Mouse (Mus musculus): ENCODE results near the gene Vdr. TPM values are rescaled to one million over a fixed set of nuclear protein-coding genes. Genes with fewer than 3 reads are reported as not detected.
"Not testable (repeated sequence)": the region's sequence is repeated elsewhere in the genome, so short reads cannot be mapped to it uniquely, and the experiment has no call there.

Gene Vdr
- total RNA-seq, 2 experiments from 2014 or later: 6.3 to 21.2 TPM

DNA sequence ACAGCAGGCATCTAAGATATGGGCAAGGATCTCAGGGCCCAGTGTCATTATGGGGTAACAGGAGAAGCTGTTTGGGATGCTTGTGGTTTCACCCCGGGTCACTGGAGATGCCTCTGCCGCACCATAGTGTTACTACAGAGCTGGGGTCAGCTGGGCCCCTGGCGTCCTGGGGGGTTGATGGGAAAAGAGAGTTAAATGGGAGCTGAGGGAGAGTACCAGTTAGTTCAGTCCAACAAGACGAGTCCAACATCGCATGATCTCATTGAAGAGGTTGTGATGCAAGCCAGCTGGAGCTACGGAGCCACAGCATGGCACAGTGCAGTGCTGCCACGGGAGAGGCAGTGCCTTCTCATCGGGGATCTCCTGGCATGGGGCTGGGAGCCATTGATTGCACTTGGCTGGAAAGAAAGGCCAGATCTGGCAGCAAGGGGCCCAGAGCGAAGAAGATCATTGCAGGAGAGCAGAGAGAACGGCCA, 22.9 kb downstream of the Vdr start:
- no peak for DNase-seq (ENCODE audit: low spot score in 2 of 2)

DNA sequence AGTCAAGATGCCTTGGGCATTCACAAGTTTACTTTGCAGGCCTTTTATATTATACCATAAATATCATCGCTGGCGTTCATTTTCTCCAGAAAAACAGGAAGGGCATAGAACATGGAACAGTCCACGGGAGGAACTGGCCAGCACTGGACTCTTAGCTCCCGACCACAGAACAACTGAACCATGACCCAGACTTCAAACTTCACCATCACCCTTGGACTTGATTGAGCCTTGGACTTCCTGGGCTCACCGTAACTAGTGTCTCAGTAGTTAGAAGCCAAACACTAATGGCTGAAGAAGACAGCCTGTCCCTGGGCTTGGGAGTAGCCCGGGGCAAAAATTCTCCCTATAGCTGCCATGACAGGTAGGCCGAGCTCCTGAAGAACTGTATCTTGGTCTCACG, 29.0 kb downstream of the Vdr start:
- DNase-seq (ENCODE audit: low spot score in 2 of 2): no peak

DNA sequence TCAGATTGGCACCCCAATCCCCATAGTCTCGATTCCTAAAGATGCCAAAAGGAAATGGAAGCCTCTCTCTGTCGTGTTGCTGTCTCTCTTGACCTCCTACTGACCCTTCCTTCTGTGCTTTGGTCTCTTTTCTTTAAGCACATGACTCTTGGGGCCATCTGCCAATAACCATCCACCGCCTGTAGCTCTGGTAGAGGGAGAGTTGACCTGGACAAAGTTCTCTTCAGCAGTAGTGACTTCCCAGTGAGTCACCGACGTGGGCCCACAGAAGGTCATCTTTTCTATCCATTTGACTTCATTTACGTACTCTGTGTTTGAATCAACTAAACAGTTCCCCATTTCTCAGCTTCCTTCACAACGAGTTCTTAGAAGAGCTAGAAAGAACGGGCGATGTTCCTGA, 30.0 kb downstream of the Vdr start:
- no peak for DNase-seq (ENCODE audit: low spot score in 2 of 2)

DNA sequence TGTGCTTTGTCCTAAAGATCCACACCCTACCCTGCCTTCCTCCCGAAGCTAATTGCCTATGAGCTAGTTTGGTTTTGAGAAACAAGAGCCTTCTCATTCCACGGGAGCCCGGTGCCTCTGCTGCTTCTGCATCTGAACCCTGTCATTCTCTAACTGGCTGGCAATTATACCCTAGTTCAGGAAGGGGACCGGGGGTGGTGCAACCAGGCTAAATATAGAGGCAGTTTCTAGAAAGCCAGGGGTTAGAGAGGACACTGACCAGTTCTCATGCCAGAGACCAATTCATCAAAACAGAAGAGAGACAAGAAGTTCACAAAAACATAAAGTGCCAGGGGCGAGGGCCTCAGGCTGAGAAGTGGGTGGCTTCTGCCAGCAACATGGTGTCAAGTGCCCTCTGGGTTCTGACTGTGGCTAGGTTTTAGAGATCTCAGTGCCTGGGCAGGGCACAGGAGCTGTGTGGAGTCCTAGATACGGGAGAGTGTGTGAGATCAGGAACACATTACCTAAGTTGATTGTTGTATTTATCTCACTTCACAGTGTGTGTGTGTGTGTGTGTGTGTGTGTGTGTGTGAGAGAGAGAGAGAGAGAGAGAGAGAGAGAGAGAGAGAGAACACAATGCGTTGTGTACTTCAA, 31.6 kb downstream of the Vdr start:
- no peak for DNase-seq (ENCODE audit: low spot score in 2 of 2)

DNA sequence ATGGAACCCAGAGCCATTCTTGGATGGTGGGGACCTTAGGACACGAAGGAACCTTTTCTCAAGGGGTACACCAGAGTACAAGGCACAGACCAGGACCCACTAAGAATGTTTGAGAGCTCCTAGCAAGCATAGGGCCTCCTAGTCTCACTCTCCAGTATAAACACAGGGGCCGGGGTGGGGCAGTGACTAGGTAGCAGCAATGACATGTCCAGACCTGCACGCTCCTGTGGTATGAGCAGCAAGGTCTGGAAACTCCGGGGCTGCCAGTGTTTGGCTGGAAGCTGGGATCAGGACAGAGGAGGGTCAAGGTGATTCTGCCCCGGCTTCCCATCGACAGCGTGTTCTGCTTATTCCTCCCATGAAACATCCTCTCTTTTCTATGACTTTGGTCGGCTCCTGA, 34.6 kb downstream of the Vdr start:
- DNase-seq (ENCODE audit: low spot score in 2 of 2): no peak

DNA sequence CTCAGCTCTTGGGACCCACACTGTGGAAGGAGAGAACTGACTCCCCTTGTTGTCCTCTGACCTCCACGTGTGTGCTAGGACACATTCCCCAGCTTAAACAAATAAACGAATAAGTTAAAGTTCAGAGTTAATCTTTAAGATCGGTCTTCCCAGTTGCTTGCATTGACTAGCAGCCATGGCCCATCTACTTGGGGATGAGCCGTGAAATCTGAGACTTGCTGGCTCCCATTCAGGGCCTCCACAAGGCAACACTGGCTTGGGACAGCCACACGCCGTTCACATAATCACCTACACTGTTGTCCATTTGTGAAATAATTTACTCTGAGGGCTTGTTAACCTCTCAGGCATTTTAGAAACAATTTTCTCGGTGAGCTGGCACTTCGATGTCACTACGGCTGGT, 36.7 kb downstream of the Vdr start:
- DNase-seq (ENCODE audit: low spot score in 2 of 2): no peak

DNA sequence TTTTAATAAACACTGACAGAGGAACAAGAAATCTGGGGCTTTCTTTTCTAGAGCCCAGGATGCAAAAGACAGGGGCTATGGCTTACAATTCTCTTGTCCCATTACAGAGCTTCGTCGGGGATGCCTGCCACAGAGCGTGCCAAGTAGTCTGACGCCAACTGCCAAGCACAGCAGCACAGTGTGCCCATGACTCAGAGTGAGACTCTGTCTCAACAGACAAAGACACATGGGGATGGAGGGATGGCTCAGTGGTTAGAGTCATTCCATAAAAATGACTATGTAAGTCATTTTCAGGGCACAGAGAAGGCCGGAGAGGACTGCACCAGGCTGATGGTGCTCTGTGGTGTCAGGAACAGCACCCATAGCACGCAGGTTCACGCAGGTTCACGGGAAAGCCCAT, 38.3 kb downstream of the Vdr start:
- no peak for DNase-seq (ENCODE audit: low spot score in 2 of 2)

DNA sequence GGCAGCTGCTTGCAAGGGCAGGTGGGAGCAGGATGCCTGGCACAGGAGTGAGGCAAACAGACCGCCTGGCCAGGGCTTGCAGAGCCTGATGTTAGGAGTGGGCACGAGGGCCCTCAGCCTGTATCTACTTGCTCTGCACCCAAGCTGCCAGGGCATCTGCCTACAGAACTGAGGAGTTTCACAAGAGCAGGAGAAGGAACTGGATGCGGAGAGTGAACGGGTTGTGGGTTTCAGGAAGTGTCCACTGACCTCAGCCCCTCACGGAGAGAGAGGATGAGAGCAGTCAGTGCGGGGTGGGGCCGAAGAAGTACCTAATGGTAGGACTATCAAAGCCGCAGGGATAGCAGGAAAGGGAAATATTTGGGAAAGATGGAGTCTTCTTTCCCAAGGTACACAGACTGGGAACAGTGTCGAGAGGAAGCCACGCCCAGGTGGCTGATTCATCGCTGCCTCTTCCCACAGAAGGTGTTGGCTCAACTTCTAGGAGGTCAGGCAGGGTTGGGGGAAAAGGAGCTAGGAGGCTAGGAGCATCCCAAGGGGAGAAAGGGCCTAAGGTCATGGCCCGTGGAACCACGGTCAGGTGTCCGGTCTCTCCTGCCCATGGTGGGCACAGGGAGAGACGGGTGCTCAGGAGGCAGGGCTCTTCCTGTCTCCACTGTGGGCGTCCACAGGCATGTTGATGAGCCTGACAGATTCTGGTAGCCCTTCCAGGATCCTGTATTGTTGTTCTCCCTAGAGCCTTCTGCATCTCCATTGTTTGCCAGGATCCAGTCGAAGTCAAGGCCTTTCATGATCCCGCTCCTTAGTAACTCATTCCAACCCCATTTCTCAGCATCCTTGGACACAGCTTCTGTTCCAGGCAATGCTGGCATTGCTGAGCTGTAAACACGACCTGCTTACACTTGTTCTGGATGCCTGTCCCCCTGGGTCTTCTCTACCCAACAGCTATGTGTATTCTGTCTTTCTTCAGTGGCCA, 39.1 kb downstream of the Vdr start:
- DNase-seq (ENCODE audit: low spot score in 2 of 2): no peak

DNA sequence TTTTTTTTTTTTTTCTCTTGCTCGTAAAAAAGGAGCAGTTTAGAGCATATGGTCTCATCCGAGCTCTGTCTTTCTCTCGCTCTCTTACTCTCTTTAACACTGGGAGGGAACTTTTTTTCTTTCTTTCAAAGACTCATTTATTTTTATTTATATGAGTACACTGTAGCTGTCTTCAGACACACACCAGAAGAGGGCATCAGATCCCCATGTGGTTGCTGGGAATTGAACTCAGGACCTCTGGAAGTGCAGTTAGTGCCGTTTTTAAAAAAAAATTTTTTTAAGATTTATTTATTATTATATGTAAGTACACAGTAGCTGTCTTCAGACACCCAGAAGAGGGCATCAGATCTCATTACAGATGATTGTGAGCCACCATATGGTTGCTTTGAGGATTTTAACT, 40.3 kb downstream of the Vdr start:
- not testable (repeated sequence) for DNase-seq (ENCODE audit: low spot score in 2 of 2)

DNA sequence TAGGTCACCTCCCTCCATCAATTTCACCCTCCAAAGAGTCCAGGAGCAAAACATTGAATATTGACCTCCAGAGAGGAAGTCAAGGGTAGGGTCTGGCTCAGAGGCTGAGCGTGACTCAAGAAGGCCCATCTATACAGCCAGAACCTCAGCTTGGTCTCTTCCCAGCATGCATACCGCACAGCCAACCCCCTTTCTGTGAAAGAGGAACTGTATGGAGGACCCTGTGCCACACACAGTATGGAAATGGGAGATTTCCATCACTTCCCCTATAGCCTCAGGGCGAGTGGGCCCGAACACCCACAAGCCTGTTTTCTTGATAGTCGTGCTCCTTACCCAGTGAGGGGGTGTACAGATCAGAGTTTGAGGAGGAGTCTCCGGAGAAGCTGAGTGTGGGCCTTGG, 41.4 kb downstream of the Vdr start:
- no peak for DNase-seq (ENCODE audit: low spot score in 2 of 2)

DNA sequence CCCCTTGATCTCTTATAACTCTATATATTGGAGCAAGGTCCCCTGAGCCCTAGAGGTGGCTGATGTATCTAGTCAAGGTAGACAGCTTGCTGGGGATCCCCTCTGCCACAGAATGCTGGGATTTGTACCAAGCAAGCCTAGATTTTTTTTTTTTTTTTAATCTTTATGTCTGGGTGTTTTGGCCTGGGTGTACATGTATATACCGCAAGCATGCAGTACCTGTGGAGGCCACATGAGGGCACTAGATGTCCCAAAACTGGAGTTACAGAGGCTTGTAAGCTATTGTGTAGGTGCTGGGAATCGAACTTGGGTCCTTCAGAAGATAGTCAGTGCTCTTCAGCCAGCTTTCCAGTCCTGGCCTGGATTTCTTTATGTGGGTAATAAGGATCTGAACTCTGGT, 44.4 kb downstream of the Vdr start:
- no peak for DNase-seq (ENCODE audit: low spot score in 2 of 2)

DNA sequence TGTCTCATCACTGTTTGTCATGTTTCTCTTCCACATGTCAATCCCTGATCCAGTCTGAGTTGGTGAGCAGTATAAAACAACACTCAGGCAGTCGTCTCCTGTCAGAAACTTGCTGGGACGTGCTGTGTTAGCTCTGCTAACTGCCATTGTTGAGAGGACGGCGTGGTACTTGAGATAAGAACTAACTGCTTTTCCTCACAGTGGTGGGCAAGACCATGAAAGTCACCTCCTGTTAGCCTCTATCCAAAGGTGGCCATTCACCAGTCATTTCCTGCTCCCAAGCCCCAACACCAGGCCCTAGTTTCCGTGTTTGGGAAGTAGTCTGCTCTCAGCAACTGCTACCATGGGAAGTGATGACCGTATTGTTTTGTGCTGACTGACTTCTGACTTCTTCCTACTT, 45.3 kb downstream of the Vdr start:
- DNase-seq (ENCODE audit: low spot score in 2 of 2): no peak

DNA sequence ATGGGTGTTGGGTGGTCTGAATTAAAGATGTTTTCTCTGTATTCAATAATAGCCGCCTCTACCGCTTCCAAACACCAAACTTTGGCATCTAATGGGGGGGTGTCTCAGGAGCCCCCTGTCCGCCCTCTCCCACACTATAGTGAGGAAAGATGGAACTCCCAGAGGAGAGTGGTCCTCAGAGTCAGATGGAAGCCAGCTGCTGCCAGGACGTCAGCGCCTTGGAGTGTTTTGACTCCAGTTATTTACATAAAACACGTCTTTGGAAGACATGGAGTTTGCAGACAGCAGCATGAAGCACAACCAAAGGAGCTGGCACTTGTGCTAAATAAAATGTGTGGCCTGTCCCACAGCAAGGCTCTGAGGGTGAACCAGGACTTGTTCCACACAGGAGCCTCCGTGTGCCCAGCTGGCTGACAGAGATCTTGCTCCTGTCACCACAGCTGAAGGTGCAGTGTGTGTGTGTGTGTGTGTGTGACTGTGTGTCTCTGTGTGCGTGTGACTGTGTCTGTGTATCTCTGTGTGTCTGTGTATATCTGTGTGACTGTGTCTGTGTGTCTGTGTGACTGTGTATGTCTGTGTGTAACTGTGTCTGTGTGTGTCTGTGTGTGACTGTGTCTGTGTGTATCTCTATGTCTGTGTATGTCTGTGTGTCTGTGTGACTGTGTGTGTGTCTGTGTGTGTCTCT, 45.9 kb downstream of the Vdr start:
- DNase-seq (ENCODE audit: low spot score in 2 of 2): no peak

DNA sequence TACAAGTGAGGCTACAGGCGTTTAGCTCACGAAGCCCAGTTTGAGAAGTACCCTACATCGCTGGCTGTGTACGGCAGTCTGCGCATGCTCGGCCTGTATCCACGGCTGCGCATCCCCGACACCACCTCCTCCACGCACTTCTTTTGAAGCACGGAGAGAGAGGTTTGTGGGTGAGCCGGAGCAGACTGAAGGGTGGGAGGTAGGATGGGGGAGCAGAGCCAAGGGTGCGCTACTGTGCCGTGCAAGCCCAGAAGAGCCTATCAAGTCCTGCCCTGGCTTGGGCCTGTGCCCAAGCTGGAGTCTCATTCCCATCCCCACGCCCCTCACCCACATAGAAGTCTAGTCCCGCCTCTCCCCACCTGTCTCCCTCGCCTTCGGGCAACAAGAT, 46.9 kb downstream of the Vdr start:
- DNase-seq (ENCODE audit: low spot score in 2 of 2): no peak

DNA sequence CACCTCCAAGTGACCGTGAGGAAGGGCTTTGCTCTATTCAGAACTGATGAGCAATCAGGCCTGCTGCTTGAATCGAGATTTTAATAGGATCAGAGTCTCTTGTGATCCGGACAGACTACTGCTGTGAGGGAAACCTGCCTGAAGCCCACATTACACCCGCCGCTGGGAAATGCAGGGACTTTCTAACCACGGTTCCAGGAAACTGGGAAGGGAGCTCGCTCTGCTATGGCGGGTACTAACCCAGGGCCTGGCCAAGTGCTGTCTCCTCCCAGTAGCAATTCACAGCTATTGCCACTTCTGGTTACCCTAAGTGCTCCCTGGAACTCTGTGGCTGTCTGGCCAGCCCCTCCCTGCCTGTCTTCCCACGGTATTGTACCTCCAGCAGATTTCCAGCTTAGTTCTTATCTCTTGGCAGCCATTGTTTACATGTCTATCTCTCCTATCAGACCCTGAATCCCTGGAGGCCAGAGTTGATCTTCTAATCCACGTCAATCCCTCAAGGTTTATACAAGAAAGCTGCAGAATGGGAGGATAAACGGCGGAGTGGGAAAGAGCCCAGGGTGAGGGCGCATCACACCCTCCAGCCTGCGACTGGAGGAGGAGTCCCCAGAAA, 47.4 kb downstream of the Vdr start:
- DNase-seq (ENCODE audit: low spot score in 2 of 2): no peak

DNA sequence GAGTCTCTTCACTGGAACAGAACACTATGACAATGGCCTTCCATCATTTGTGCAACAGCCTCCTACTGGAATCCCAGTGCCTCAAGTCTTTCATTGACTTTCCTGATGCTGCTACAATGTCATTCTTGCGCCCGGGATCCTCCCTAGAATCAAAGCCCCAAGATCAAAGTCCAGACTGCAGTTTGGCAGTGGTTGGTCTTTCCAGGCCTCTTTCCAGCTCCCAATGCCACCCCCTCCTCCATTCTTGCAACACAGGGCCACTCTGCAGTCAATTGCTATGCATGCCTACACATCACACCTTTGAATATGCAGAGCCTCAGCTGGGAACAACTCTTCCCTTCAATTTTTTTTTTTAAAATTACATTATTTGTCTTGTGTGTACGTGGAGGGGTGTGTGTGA, 50.1 kb downstream of the Vdr start:
- DNase-seq (ENCODE audit: low spot score in 2 of 2): no peak

DNA sequence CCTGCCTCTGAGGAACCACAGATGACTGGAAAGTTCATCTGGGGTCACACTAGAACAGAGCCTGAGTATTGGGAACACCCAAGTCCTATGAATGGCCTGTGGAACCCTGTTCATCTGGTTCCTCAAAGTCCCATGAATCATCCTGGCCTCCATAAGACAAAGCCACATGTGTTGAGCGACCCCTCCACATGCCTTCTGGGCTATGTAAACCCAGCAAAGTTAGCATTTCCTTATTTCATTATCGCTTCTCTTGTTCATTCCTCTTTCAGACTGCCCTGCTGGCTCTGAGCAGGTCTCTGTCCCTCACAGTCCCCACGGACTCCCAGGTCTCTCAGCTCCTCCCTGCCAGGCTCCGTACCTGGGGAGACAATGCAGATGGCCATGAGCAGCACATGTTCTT, 52.0 kb downstream of the Vdr start:
- no peak for DNase-seq (ENCODE audit: low spot score in 2 of 2)

DNA sequence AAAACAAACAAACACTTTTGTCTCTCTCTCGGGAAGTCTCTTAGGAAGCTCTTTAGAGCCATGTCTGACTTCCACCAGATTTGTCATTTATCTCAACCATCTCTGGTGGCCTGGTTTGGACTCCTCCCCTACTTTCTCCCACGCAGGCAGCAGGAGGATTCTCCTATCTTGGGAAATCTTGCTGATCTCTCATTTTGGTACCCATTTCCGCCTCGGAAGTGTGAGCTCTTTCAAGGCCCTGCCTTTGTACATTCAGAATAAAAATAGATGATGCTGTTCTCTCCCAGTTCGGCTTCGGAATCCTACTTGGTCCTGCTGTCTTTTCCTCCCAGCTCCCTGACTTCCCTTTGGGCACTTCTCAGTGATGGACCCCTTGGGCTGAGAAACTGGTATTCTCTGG, 55.9 kb downstream of the Vdr start:
- DNase-seq (ENCODE audit: low spot score in 2 of 2): no peak

DNA sequence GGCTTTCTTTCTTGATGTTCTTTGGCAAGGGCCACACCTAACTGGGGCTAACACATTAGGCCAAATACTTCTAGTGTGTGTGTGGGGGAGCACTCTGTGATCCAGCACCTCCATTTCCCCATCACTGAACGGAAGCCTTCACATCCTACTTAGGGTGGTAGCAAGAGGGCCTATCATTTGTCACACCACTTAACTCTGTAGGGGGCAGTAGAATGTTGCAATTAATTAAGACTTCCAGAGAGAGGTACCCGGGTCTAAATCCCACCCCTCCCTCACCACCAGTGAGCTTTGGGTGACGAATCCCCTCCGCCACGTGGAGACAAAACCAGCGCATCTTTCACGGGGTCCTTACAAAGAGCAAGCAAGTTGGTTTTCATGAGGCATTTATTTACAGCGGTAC, 56.4 kb downstream of the Vdr start:
- DNase-seq (ENCODE audit: low spot score in 2 of 2): no peak

DNA sequence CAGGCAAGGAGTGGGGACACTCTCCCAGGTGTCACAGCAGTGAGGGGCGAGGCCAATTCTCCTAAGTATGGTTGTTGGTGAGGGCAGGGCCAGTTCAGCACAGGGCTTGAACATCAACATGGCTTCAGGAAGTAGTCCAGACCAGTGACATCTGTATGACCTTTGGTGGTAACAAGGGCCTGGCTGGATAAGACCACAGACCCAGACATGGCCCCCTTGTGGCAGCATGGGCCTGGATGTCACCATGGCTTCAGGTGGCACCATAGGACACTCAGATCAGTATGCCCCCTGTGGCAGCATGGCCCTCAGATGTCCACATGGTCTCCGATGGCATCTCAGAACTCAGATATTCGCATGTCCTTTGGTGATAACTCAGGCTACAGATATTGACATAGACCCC, 58.1 kb downstream of the Vdr start:
- no peak for DNase-seq (ENCODE audit: low spot score in 2 of 2)

DNA sequence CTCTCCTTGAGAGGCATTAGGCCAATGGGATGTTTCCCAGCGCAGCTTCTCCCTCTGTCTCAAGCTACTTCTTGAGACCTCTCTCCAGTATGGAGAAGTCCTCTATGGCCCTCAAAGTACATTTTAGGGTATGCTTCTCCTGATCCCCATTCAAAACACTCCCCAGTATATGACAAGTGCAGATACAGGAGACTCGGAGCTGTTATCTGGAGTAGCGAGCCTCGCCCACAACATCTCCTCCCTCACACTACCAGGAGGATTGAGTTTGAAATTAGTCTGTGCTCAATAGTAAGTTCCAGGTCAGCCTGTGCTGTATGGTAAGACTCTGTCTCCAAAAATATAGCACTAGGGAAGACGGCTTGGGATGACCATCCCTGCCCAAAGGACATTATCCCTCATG, 59.4 kb downstream of the Vdr start:
- no peak for DNase-seq (ENCODE audit: low spot score in 2 of 2)

DNA sequence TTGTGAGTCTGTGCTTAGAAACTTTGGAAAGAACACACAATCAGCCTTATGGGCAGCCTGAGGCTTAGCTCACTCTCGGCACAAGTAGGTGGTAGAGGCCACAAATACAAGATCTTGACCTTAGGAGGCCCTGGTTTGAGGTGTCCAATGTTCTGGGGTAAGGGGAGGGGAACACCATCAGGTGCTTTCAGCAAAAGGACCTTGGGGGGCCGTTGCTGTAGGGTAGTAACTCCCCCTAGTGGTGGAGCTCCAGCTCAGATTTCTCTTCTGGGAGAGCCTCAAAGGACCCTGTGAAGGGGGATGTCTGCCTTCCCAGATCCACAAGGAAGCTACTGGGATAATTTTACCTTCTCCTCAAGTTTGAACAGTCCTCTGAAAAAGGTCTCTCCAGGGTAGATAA, 60.0 kb downstream of the Vdr start:
- peak in 1 of 2 experiments; percentile 23 for DNase-seq (ENCODE audit: low spot score in 2 of 2)
